Mouse (Mus musculus): ENCODE results near the gene Tm4sf5. TPM values are rescaled to one million over a fixed set of nuclear protein-coding genes. Genes with fewer than 3 reads are reported as not detected.
A peak's percentile ranks its signal among the peaks of the same experiment; 100 is the strongest.
"Not testable (repeated sequence)": the region's sequence is repeated elsewhere in the genome, so short reads cannot be mapped to it uniquely, and the experiment has no call there.

Tm4sf5 gene
- polyA plus RNA-seq, 1 experiment from 2014 or later = 0.88 TPM

DNA sequence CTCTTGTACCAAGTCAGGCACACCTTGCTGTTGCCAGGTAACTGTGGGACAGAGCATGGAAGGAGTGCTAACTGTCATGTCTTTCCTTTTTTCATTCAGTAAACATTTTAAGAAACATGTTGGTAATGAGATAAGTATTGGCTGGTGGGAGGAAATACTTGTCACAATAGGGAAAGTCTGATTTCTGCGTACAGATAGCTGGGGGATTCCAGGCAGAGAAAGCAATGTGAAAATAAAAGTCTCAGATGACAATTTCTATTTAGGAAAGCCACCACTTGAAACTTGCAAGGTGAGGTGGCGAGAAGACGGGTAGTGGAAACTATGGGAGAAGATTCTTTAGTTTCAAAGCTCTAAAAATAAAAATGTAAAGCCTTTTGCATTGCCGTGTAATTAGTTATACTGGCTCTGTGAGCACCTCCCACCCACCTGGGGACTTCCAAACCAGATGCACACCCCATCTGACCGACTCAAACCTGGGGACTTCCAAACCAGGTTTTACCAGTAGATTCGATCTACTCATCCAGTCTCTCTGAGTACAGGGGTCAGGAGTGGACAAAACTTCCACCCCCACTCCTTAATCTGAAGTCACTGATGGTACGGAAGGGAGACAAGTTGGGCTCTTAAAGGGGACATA lies 7.8 kb downstream of the Tm4sf5 start:
- Histone ChIP-seq H3K4me3 (replicated peaks) (no peak overlapping the region), H3K4me2 (no peak overlapping the region), H3K4me1 (peaks cover 19% of the 10 kb centered on the region), H3K36me3 (no peaks in the 10 kb centered on the region), H3K27ac (no peak overlapping the region), H3K27me3 (peaks cover 19% of the 10 kb centered on the region), H3K9me3 (replicated peaks) (no peaks in the 10 kb centered on the region), H3K9ac (no peak overlapping the region)
- WGBS = 76% methylated on average over 7 of the region's 7 CpGs
- ATAC-seq (replicated peaks; ENCODE audit: low FRiP score) = no peak

DNA sequence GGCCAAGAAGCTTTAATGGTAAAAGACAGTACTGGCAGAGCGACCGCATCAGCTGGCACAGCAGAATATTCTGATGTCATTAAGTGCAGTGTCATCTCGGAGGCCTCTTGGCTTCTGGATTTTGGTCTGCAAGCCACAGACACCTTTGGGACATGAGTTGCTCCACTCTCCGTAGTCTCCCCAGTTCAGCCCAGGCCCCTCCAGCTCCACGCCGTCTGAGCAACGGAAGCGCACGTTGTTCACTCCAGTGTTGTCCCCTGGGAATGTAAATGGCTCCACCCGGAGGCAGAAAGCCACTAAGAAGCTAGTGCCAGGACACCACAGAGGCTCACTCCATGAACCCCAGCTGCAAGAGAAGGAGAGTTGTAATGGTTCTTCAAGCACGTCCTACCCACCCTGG lies 8.5 kb downstream of the Tm4sf5 start:
- Histone ChIP-seq H3K9me3 (replicated peaks) (no peaks in the 10 kb centered on the region), H3K4me3 (replicated peaks) (no peak overlapping the region), H3K27me3 (peaks cover 16% of the 10 kb centered on the region; the same call in 1 of the 2 replicates), H3K27ac (no peak overlapping the region), H3K4me2 (no peak overlapping the region), H3K4me1 (peaks cover 19% of the 10 kb centered on the region), H3K9ac (no peak overlapping the region), H3K36me3 (no peaks in the 10 kb centered on the region)
- WGBS = 63% methylated on average over 11 of the region's 11 CpGs
- no peak for ATAC-seq (replicated peaks; ENCODE audit: low FRiP score)

DNA sequence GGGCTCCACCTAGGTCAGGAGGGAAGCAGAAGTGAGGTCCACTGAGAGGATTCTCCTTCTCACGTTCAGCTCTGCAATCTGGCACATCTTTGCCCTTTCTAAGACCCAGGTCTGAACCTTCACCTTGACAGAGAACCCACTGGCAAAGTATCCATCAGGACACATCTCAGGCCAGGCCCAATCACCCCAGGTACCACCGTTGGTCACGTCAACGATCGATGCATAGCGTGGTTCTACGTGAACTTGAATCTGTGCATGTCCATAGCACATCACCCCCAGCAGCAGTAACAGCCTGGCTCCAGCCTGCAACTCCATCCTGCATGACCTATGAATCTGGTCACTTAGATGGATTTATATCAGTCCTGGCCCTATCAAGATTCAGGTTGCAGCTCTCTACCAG lies 9.2 kb downstream of the Tm4sf5 start, which contains the start of gene Vmo1:
TSS of gene Vmo1 (minus strand) at position 329 of the 400 bp plus-strand sequence.
- H3K9ac ChIP-seq = no peak within 1 kb of the TSS
- no peaks in the 10 kb centered on the region for H3K9me3 ChIP-seq (replicated peaks)
- WGBS = 74% methylated on average over 7 of the region's 7 CpGs
- ATAC-seq (replicated peaks; ENCODE audit: low FRiP score) = no peak
- peaks cover 21% of the 10 kb centered on the region for H3K4me1 ChIP-seq
- no peak within 1 kb of the TSS for H3K4me3 ChIP-seq (replicated peaks)
- H3K27me3 ChIP-seq = peaks cover 12% of the 10 kb centered on the region; the same call in 1 of the 2 replicates
- H3K4me2 ChIP-seq = no peak within 1 kb of the TSS
- H3K36me3 ChIP-seq = no peaks in the 10 kb centered on the region
- no peak within 1 kb of the TSS for H3K27ac ChIP-seq

DNA sequence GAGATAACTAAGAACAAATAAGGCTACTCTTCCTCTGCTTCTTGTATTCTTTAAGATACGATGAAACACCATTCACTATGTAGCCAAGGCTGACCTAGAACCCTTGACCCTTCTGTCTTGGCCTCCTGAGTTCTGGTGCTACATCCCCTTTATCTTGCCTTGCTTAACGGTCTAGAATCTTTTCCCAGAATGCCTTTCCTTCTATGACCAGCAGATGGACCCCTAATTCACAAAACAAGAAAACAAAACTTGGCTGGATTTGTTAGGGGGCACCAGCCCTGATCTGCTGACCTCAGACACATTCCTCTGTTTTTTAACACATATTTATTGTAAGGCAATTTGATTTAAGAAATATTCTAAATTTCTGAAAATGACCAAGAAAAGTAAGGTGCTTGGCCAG lies 11.3 kb downstream of the Tm4sf5 start:
- Histone ChIP-seq H3K4me3 (replicated peaks) (no peak overlapping the region), H3K9me3 (replicated peaks) (no peaks in the 10 kb centered on the region), H3K27ac (no peak overlapping the region), H3K36me3 (no peaks in the 10 kb centered on the region), H3K4me1 (peaks cover 23% of the 10 kb centered on the region), H3K9ac (no peak overlapping the region), H3K27me3 (no peaks in the 10 kb centered on the region), H3K4me2 (no peak overlapping the region)
- no peak for ATAC-seq (replicated peaks; ENCODE audit: low FRiP score)
- WGBS = 29% methylated on average over 2 of the region's 2 CpGs

DNA sequence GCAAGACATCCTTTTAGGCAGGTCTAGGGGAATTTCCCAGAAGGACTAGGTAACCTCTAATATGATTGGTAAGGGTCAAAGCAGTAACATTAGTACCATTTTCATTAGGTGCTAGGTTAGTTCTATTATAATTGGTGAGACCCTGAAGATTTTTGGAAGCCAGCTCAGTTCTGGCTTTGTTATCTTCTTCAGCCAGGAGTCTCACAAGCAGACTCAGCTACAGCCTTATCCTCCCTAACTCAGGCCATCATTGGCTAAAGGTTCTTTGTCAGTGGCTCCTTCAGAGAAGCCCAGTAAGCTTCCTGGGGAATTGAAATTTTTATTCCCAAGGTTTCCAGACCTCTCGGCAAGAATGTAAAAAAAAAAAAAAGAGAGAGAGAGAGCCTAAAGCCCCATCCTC lies 13.4 kb downstream of the Tm4sf5 start:
- no peaks in the 10 kb centered on the region for H3K9me3 ChIP-seq (replicated peaks)
- no peak overlapping the region for H3K27ac ChIP-seq
- no peak overlapping the region for H3K4me2 ChIP-seq
- no peaks in the 10 kb centered on the region for H3K36me3 ChIP-seq
- no peaks in the 10 kb centered on the region for H3K27me3 ChIP-seq
- H3K4me1 ChIP-seq = peaks cover 20% of the 10 kb centered on the region
- 70% methylated on average over 1 of the region's 1 CpGs for WGBS
- no peak overlapping the region for H3K4me3 ChIP-seq (replicated peaks)
- H3K9ac ChIP-seq = no peak overlapping the region
- no peak for ATAC-seq (replicated peaks; ENCODE audit: low FRiP score)

DNA sequence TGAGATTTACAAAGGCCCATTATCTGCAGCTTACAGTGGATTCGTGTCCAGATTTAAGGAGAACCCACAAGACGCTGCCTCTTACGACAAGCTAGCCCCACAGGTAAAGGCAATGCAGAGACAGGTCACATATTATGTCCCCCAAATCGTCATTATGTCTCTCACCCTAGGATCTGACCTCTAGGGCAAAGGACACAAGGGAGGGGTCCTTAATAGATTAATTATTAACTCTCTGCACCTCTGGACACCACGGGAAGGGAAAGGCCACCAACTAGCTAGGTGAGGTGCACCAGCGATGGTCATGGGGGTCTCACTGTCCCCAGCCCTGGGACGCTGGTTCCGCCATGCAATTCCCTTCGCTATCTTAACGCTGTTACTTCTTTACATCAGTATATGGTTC lies 13.9 kb downstream of the Tm4sf5 start, which contains the start of gene Gltpd2:
TSS of gene Gltpd2 (plus strand) at position 274 of the 400 bp plus-strand sequence.
- no peak for ATAC-seq (replicated peaks; ENCODE audit: low FRiP score)
- peak within 1 kb of the TSS; percentile 82 for H3K27ac ChIP-seq
- no peaks in the 10 kb centered on the region for H3K36me3 ChIP-seq
- H3K9ac ChIP-seq = peak within 1 kb of the TSS; percentile 54
- no peaks in the 10 kb centered on the region for H3K9me3 ChIP-seq (replicated peaks)
- peaks cover 18% of the 10 kb centered on the region for H3K4me1 ChIP-seq
- H3K4me2 ChIP-seq = peak within 1 kb of the TSS; percentile 65
- H3K4me3 ChIP-seq (replicated peaks) = peak within 1 kb of the TSS; percentile 44
- no peaks in the 10 kb centered on the region for H3K27me3 ChIP-seq
- 82% methylated on average over 10 of the region's 10 CpGs for WGBS

DNA sequence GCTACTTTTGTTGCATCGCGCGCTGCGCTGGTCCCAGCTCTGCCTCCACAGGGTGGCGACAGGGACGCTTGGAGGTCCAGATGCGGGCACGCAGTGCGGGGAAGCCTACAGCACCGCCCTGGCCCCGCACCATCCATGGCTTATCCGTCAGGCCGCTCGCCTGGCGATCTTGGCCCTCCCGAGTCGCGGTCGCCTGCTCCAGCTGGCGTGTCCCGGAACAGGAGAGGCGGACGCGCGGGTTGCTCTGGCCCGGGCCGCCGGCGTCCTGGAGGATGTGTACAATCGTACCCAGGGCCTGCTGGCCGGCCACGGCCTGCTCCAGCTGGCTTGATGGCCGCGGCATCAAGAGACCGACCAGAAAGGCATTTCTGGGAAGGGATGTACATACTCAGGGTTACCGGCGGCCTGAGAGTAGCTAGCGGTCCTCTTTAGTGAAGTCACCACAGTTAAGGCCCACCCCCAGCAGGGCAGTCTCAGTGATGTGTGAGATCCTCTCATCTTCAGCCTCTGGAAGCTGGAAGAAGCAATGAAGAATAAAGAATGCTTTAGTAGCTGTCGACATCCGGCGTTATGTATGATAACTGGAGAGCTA lies 15.2 kb downstream of the Tm4sf5 start:
- Histone ChIP-seq H3K4me1 (peaks cover 18% of the 10 kb centered on the region), H3K27me3 (no peaks in the 10 kb centered on the region), H3K9me3 (replicated peaks) (no peaks in the 10 kb centered on the region), H3K27ac (peak overlapping the region; percentile 82), H3K36me3 (no peaks in the 10 kb centered on the region), H3K9ac (peak overlapping the region; percentile 54), H3K4me2 (peak overlapping the region; percentile 65), H3K4me3 (replicated peaks) (peak overlapping the region; percentile 44)
- WGBS = 9% methylated on average over 41 of the region's 41 CpGs
- peak; percentile 46 for ATAC-seq (replicated peaks; ENCODE audit: low FRiP score)

DNA sequence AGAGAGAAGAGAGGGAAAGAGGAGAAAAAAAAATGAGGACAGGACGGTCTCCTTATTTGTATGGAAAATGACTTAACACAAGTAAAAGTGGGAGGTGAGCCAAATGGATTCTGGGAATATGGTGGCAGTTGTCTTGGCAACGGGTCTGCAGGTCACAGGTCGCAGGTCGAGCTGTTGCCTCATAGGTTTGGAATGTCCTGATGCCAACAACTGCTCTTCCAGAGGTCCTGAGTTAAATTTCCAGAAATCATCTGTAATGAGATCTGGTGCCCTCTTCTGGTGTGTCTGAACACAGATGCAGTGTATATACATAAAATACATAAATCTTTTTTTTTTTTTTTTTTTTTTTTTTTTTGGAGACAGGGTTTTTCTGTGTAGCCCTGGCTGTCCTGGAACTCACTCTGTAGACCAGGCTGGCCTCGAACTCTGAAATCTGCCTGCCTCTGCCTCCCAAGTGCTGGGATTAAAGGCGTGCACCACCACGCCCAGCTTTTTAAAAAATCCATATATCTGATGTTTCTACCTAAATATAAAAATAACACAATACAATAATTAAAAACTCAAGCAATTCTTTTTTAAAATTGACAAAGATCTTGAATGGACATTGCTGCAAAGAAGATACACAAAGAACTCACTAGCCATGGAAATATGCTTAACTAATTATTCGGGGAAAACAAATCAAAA lies 18.4 kb downstream of the Tm4sf5 start:
- peaks cover 27% of the 10 kb centered on the region for H3K4me1 ChIP-seq
- 86% methylated on average over 8 of the region's 8 CpGs for WGBS
- ATAC-seq (replicated peaks; ENCODE audit: low FRiP score); H3K27me3 ChIP-seq; H3K9me3 ChIP-seq (replicated peaks); H3K4me2 ChIP-seq; H3K9ac ChIP-seq; H3K27ac ChIP-seq; H3K4me3 ChIP-seq (replicated peaks): not testable (repeated sequence)
- H3K36me3 ChIP-seq = peaks cover 25% of the 10 kb centered on the region

DNA sequence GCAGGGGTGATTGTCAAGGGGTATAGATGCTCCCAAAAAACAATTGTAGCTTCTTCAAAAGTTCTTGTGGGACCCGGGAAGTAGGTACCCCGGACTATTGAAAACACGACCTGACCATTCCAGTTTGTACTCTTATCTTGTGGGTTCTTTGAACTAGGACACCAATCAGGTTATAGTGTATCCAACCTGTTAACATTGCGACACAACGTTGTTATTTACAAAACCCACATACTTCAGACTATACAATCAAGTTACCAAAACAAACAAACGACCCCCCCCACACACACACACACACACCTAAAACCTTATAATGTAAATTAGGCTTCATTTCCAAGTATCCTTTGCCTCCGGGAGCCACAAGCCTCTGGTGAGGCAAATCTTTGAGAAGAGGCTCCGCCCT lies 19.7 kb downstream of the Tm4sf5 start:
- peak; percentile 14; the same call in 1 of the 2 replicates for ATAC-seq (replicated peaks; ENCODE audit: low FRiP score)
- H3K9ac ChIP-seq = peak overlapping the region; percentile 39; the same call in 1 of the 2 replicates
- WGBS = 7% methylated on average over 8 of the region's 8 CpGs

DNA sequence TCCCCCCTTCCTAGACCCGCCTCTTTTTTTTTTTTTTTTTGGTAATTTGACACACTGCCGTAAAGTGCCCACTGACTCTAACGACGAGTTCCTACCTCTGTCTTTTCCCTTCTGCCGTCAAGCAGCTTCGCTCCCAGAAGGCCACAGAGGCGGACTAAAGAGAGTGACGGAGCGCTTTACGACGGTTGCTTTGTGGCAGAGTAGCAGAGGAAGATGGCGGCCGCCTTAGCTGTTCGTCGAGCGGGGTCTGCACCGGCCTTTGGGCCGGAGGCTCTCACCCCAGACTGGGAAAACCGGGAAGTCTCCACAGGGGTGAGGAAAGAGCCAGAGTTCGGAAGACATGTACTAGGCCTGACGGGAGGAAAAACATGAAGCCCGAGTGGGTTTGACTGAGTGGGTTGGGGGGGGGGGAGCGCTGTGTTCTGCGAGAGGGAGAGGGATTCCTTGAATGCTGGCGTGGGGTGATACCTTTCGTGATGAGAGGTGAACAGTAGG lies 20.2 kb downstream of the Tm4sf5 start, which contains the start of gene Psmb6:
TSS of gene Psmb6 (plus strand) at position 184 of the 495 bp plus-strand sequence.
- peaks cover 15% of the 10 kb centered on the region for H3K4me1 ChIP-seq
- H3K27ac ChIP-seq = 0 out of 2 replicates have a peak within 1 kb of the TSS, but pooled peaks have one; percentile 49
- no peaks in the 10 kb centered on the region for H3K9me3 ChIP-seq (replicated peaks)
- peak; percentile 92 for ATAC-seq (replicated peaks; ENCODE audit: low FRiP score)
- H3K9ac ChIP-seq = peak within 1 kb of the TSS; percentile 65
- H3K36me3 ChIP-seq = peaks cover 37% of the 10 kb centered on the region
- no peaks in the 10 kb centered on the region for H3K27me3 ChIP-seq
- H3K4me3 ChIP-seq (replicated peaks) = peak within 1 kb of the TSS; percentile 73
- peak within 1 kb of the TSS; percentile 78 for H3K4me2 ChIP-seq
- WGBS = under 1% methylated on average over 25 of the region's 26 CpGs

More for the DNA sequence above, 19.7 kb downstream of the Tm4sf5 start:
- H3K9me3 ChIP-seq (replicated peaks) = no peaks in the 10 kb centered on the region
- peak overlapping the region; percentile 56 for H3K4me2 ChIP-seq
- H3K27ac ChIP-seq = no peak overlapping the region
- peak overlapping the region; percentile 73 for H3K4me3 ChIP-seq (replicated peaks)
- H3K27me3 ChIP-seq = no peaks in the 10 kb centered on the region
- peaks cover 19% of the 10 kb centered on the region for H3K4me1 ChIP-seq
- H3K36me3 ChIP-seq = peaks cover 37% of the 10 kb centered on the region

DNA sequence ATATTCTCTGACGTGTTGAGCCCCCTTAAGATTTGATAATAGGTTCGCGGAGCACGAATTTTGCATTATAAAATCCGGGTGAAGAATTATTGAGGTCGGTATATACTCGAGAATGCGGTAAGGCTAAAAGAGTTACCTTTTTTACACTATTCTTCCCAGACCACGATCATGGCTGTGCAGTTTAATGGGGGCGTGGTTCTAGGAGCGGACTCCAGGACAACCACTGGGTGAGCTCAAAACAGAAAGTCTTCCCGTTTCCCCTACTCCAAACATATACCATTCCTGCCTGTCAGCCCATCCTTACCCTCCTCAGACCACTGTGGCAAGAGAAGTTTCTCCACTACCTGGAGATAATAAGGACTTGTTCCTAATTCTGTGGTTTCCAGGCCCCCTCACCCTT lies 20.7 kb downstream of the Tm4sf5 start:
- Histone ChIP-seq H3K27ac (no peak overlapping the region), H3K9ac (peak overlapping the region; percentile 65), H3K4me1 (peaks cover 10% of the 10 kb centered on the region), H3K4me2 (peak overlapping the region; percentile 78), H3K4me3 (replicated peaks) (peak overlapping the region; percentile 73), H3K36me3 (peaks cover 37% of the 10 kb centered on the region), H3K9me3 (replicated peaks) (no peaks in the 10 kb centered on the region), H3K27me3 (no peaks in the 10 kb centered on the region)
- ATAC-seq (replicated peaks; ENCODE audit: low FRiP score) = peak; percentile 58
- 2% methylated on average over 12 of the region's 12 CpGs for WGBS

DNA sequence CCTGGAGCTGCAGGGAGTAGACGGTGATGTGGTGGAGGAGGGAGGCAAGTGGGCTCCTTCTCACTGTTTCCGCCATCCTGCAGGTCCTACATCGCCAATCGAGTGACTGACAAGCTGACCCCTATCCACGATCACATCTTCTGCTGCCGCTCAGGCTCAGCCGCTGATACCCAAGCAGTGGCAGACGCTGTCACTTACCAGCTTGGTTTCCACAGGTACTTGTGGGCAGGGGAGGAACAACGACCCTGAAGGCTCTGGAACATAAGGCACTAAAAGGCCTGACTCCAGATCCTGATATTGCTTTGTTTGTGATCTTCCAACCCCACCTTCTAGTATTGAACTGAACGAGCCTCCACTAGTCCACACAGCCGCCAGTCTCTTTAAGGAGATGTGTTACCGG lies 21.2 kb downstream of the Tm4sf5 start:
- peak overlapping the region; percentile 73 for H3K4me3 ChIP-seq (replicated peaks)
- no peak for ATAC-seq (replicated peaks; ENCODE audit: low FRiP score)
- H3K27ac ChIP-seq = no peak overlapping the region
- peaks cover 37% of the 10 kb centered on the region for H3K36me3 ChIP-seq
- 84% methylated on average over 12 of the region's 12 CpGs for WGBS
- H3K27me3 ChIP-seq = no peaks in the 10 kb centered on the region
- H3K9me3 ChIP-seq (replicated peaks) = no peaks in the 10 kb centered on the region
- H3K4me1 ChIP-seq = peaks cover 9% of the 10 kb centered on the region
- peak overlapping the region; percentile 65; the same call in 1 of the 2 replicates for H3K9ac ChIP-seq
- H3K4me2 ChIP-seq = peak overlapping the region; percentile 78

Measured in kidney, embryonic 15.5 days (tissue).